Mouse (Mus musculus): Measurements from ENCODE around the gene Gm6890. TPM values are rescaled to one million over a fixed set of nuclear protein-coding genes. Genes with fewer than 3 reads are reported as not detected.

The Gm6890 gene
- total RNA-seq (2023) = not detected

GRCm38 (mm10) chrX:74740627-74741026 lies at the start of gene Gm6890:
Gm6890 (plus strand) TSS chrX:74740927.

Other genes starting within 250 kb of the Gm6890 start
- not detected for gene Olfr1326-ps1, start 166.0 kb upstream of the Gm6890 start, total RNA-seq (2023)
- gene Olfr1325, start 148.2 kb upstream of the Gm6890 start, total RNA-seq (2023) = not detected
- gene Gm5640, start 95.3 kb upstream of the Gm6890 start, total RNA-seq (2023) = not detected
- gene Gm5936, start 96.3 kb downstream of the Gm6890 start, total RNA-seq (2023) = not detected